Mouse (Mus musculus) urinary bladder, postnatal 10 days (tissue): Measurements from ENCODE around the gene Vmn1r201.

Experiments
- DNase-seq: peaks from one replicate; pipeline ENCODE4 v3.0.0; 2022; ENCODE audit warnings: low spot score

Vmn1r201 gene

DNA sequence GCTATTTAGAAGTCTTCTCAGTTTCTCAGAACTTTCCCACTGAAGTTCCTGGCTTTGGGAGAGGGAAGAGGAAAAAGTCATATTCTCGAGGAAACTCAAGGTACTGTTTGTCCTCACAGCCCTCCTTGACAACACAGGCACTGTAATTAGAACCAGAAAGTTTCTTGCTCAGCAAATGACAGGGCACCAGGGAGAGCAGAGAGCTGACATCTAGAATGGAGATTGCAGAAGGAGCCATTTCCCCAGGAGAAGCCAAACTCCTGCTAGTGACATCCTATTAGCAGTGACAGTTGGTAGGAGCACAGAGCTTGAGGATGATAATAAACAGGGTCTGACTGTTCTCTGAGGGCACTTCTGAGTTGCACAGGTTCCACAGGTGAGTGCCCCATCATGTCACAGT, at the start of gene Vmn1r201:
Gene Vmn1r201 (plus strand): TSS at position 301 of the 400 bp plus-strand sequence.
- no peak for DNase-seq

DNA sequence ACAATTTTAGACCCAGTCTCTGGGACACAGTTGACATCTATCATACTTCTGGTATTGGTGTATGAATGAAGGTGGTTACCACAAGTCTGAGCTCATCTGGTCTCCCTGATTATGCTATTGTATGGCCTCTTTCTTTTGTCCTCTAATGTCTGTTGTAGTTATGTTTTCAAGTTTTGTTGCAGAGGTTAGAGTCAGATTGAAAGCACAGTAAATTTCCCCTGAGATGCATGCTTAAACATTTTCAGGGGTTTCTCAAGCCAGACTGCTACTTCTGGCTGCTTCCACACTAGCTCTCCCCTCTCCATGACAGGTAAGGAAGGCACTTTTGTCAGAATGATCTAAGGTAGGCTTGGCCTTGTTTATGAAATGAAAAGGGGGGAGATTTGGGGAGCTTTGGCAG, 16.6 kb upstream of the Vmn1r201 start:
- no peak for DNase-seq

DNA sequence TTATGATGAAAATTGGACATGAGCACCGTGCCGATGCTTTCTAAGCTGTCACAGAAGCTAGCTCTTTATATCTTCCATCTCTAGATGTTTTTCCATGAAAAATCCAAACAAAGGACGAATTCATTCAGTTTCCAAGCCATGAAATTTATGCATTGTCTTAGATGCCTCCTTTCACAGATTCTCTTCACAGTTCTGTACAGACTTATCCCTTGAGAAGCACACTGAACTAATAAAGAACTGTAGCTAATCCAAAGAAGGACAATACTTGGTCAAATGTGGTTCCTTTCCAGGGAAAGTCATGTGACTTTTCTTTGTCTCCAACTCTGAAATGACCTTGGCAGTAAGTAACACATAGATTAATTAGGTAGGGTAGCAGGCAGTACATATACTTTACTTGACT, 30.7 kb downstream of the Vmn1r201 start:
- DNase-seq = no peak

DNA sequence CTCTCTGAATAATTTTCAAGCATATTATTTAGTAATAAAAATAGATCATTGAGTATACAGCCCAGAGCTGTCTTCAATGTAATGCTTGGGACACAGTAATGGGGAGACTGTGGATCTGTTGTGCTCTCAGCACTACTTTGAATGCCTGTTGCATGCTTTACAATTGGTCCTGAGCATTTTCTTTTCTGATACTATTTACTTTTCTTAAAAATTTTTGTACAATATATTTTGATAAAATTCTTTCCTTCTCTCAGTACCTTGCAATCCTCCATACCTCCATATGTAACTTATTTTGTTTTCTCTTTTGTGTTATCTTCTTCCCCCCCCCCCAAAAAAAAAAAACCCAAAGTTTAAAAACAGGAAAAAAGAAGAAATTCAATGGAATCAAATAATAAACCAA, 33.6 kb downstream of the Vmn1r201 start, which contains the start of gene Vmn1r202:
Gene Vmn1r202 (minus strand): TSS at position 101 of the 400 bp plus-strand sequence.
- no peak for DNase-seq

DNA sequence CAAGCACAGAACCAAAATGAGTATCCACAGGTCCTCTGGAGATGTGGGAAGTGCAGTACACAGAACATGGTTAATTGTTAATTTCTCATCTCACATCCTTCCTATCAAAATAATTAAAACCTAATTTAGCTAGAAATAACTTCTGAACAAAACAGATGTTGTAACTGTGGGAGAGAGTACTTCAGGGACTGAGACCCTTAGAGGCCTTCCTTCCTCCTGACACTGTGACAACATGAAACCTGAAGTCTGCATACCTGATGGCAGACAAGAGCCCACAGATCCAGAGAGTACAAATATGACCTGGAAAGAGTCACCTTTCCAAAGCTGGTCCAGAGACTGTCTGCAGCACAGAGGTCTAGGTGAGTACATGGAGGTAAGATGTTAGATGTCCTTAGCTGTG, 46.1 kb downstream of the Vmn1r201 start, which contains the start of gene Vmn1r203:
Gene Vmn1r203 (plus strand): TSS at position 301 of the 400 bp plus-strand sequence.
- DNase-seq = no peak
